Mouse (Mus musculus) limb, embryonic 10.5 days (tissue): ENCODE results near the gene D230025D16Rik. TPM values are rescaled to one million over a fixed set of nuclear protein-coding genes. Genes with fewer than 3 reads are reported as not detected.

Experiments
- DNase-seq: peaks from one replicate; pipeline ENCODE4 v3.0.0-alpha.2; 2017; ENCODE audit warnings: low spot score
- H3K27ac ChIP-seq: fragments of 300-500 bp; sonication (generic); 2 replicates; pipeline ENCODE4 v1.5.1; 2016; ENCODE audit warnings: mild to moderate bottlenecking
- H3K27me3 ChIP-seq: fragments of 300-500 bp; sonication (generic); 2 replicates; pipeline ENCODE4 v1.6.1; 2016; ENCODE audit warnings: low read depth, mild to moderate bottlenecking; ENCODE audit not compliant: poor library complexity, severe bottlenecking
- H3K36me3 ChIP-seq: fragments of 300-500 bp; sonication (generic); 2 replicates; pipeline ENCODE4 v1.6.1; 2016; ENCODE audit warnings: mild to moderate bottlenecking, moderate library complexity
- H3K4me1 ChIP-seq: fragments of 300-500 bp; sonication (generic); 2 replicates; pipeline ENCODE4 v1.6.1; 2016
- H3K4me3 ChIP-seq: fragments of 300-500 bp; sonication (generic); 2 replicates; pipeline ENCODE4 v1.5.1; 2016; ENCODE audit warnings: mild to moderate bottlenecking, moderate library complexity
- H3K9me3 ChIP-seq: fragments of 300-500 bp; sonication (generic); replicated peaks from 2 replicates; pipeline ENCODE4 v1.6.1; 2016; ENCODE audit warnings: mild to moderate bottlenecking
- WGBS: fragments of 180-500 bp; shearing (Covaris S2); methylation state at CpG from one replicate; pipeline ENCODE4 v1.1.7; 2016; 5-methylcytosine and 5-hydroxymethylcytosine counted together
- polyA plus RNA-seq: library from polyadenylated mRNA; unstranded; fragments of >200 nt; fragmentation: Nextera tagmentation; extraction: Ambion mirVana; gene quantifications from 2 replicates; pipeline ENCODE4 v1.2.1, GENCODE M21; 2016

D230025D16Rik gene
- polyA plus RNA-seq, 1 experiment from 2014 or later: 25.4 TPM

- WGBS: under 1% methylated on average over 74 of the region's 74 CpGs
- peak; percentile 92 for DNase-seq
- peak overlapping the region; percentile 85 for H3K27ac ChIP-seq
- H3K36me3 ChIP-seq: peaks cover 44% of the 10 kb centered on the region
- H3K4me1 ChIP-seq: peaks cover 34% of the 10 kb centered on the region
- peaks cover 45% of the 10 kb centered on the region for H3K27me3 ChIP-seq
- peak overlapping the region; percentile 63 for H3K4me3 ChIP-seq
- H3K9me3 ChIP-seq: no peaks in the 10 kb centered on the region
These were observed 29.4 kb downstream of the D230025D16Rik start for GRCm38 (mm10) chr8:105254152-105254965.

GRCm38 (mm10) chr8:105254966-105255350, 30.0 kb downstream of the D230025D16Rik start, which contains the start of gene B3gnt9:
Gene B3gnt9, minus strand, starts transcription at chr8:105255153.
- no peaks in the 10 kb centered on the region for H3K9me3 ChIP-seq
- peaks cover 38% of the 10 kb centered on the region for H3K36me3 ChIP-seq
- WGBS: under 1% methylated on average over 14 of the region's 14 CpGs
- peak within 1 kb of the TSS; percentile 63 for H3K4me3 ChIP-seq
- peaks cover 51% of the 10 kb centered on the region for H3K27me3 ChIP-seq
- peak; percentile 77 for DNase-seq
- H3K27ac ChIP-seq: peak within 1 kb of the TSS; percentile 85
- H3K4me1 ChIP-seq: peaks cover 40% of the 10 kb centered on the region

GRCm38 (mm10) chr8:105257318-105258114, 32.6 kb downstream of the D230025D16Rik start:
- H3K4me3 ChIP-seq: no peak overlapping the region
- peaks cover 41% of the 10 kb centered on the region for H3K4me1 ChIP-seq
- no peak for DNase-seq
- no peaks in the 10 kb centered on the region for H3K9me3 ChIP-seq
- H3K36me3 ChIP-seq: peaks cover 13% of the 10 kb centered on the region; the same call in 1 of the 2 replicates
- no peak overlapping the region for H3K27ac ChIP-seq
- peaks cover 77% of the 10 kb centered on the region for H3K27me3 ChIP-seq
- 68% methylated on average over 7 of the region's 7 CpGs for WGBS

- H3K27ac ChIP-seq: 0 out of 2 replicates have a peak overlapping the region, but pooled peaks have one; percentile 2
- peaks cover 37% of the 10 kb centered on the region for H3K4me1 ChIP-seq
- H3K27me3 ChIP-seq: peaks cover 93% of the 10 kb centered on the region
- H3K4me3 ChIP-seq: peak overlapping the region; percentile 50
- no peaks in the 10 kb centered on the region for H3K36me3 ChIP-seq
- WGBS: 2% methylated on average over 55 of the region's 55 CpGs
- no peaks in the 10 kb centered on the region for H3K9me3 ChIP-seq
- peak; percentile 67 for DNase-seq
These were observed 34.2 kb downstream of the D230025D16Rik start for GRCm38 (mm10) chr8:105258911-105259720.

- Histone ChIP-seq H3K36me3 (no peaks in the 10 kb centered on the region), H3K4me3 (peak overlapping the region; percentile 50), H3K9me3 (no peaks in the 10 kb centered on the region), H3K27me3 (peaks cover 100% of the 10 kb centered on the region), H3K4me1 (peaks cover 37% of the 10 kb centered on the region), H3K27ac (no peak overlapping the region)
- peak; percentile 93 for DNase-seq
- 4% methylated on average over 30 of the region's 30 CpGs for WGBS
These were observed 34.9 kb downstream of the D230025D16Rik start for GRCm38 (mm10) chr8:105259721-105260320.

- Histone ChIP-seq H3K4me1 (peaks cover 34% of the 10 kb centered on the region), H3K9me3 (no peaks in the 10 kb centered on the region), H3K36me3 (no peaks in the 10 kb centered on the region), H3K27me3 (peaks cover 100% of the 10 kb centered on the region), H3K27ac (no peak overlapping the region), H3K4me3 (no peak overlapping the region)
- WGBS: 67% methylated on average over 7 of the region's 7 CpGs
- no peak for DNase-seq
These were observed 35.6 kb downstream of the D230025D16Rik start for GRCm38 (mm10) chr8:105260371-105261099.

GRCm38 (mm10) chr8:105261326-105261980, 36.5 kb downstream of the D230025D16Rik start:
- H3K4me1 ChIP-seq: peaks cover 32% of the 10 kb centered on the region
- no peaks in the 10 kb centered on the region for H3K36me3 ChIP-seq
- no peak overlapping the region for H3K4me3 ChIP-seq
- peaks cover 100% of the 10 kb centered on the region for H3K27me3 ChIP-seq
- H3K9me3 ChIP-seq: 0 out of 2 replicates have a peak, but pooled peaks cover 2% of the 10 kb centered on the region
- H3K27ac ChIP-seq: no peak overlapping the region
- DNase-seq: no peak
- 80% methylated on average over 12 of the region's 12 CpGs for WGBS

- Histone ChIP-seq H3K27me3 (peaks cover 100% of the 10 kb centered on the region), H3K9me3 (0 out of 2 replicates have a peak, but pooled peaks cover 2% of the 10 kb centered on the region), H3K27ac (no peak overlapping the region), H3K4me1 (peaks cover 49% of the 10 kb centered on the region), H3K36me3 (no peaks in the 10 kb centered on the region), H3K4me3 (peak overlapping the region; percentile 71)
- 42% methylated on average over 16 of the region's 16 CpGs for WGBS
- no peak for DNase-seq
These were observed 38.4 kb downstream of the D230025D16Rik start for GRCm38 (mm10) chr8:105263244-105263912.

- Histone ChIP-seq H3K27ac (peak within 1 kb of the TSS; percentile 59; the same call in 1 of the 2 replicates), H3K36me3 (no peaks in the 10 kb centered on the region), H3K4me3 (peak within 1 kb of the TSS; percentile 71), H3K9me3 (0 out of 2 replicates have a peak, but pooled peaks cover 2% of the 10 kb centered on the region), H3K27me3 (peaks cover 100% of the 10 kb centered on the region), H3K4me1 (peaks cover 49% of the 10 kb centered on the region)
- WGBS: under 1% methylated on average over 54 of the region's 54 CpGs
- peak; percentile 81 for DNase-seq
These were observed 39.4 kb downstream of the D230025D16Rik start, which contains the start of the genes Tradd and Fbxl8 for GRCm38 (mm10) chr8:105264024-105264982. Gene Tradd, minus strand, starts transcription at chr8:105264609. Gene Fbxl8, plus strand, starts transcription at chr8:105264648.

- no peaks in the 10 kb centered on the region for H3K36me3 ChIP-seq
- peaks cover 100% of the 10 kb centered on the region for H3K27me3 ChIP-seq
- H3K27ac ChIP-seq: no peak overlapping the region
- peaks cover 50% of the 10 kb centered on the region for H3K4me1 ChIP-seq
- 0 out of 2 replicates have a peak, but pooled peaks cover 2% of the 10 kb centered on the region for H3K9me3 ChIP-seq
- peak overlapping the region; percentile 71 for H3K4me3 ChIP-seq
- no peak for DNase-seq
- WGBS: 17% methylated on average over 10 of the region's 10 CpGs
These were observed 40.2 kb downstream of the D230025D16Rik start for GRCm38 (mm10) chr8:105265128-105265527.
